Mouse (Mus musculus) kidney, adult 2 months (tissue): ENCODE results near the gene Ppp1r1b. TPM values are rescaled to one million over a fixed set of nuclear protein-coding genes. Genes with fewer than 3 reads are reported as not detected.
"Not testable (repeated sequence)": the region's sequence is repeated elsewhere in the genome, so short reads cannot be mapped to it uniquely, and the experiment has no call there.

Source experiments
- DNase-seq: peaks from one replicate; pipeline ENCODE4 v3.0.0; 2021
- H3K27ac ChIP-seq: fragments of 200-500 bp; 2 replicates; pipeline ENCODE4 v1.5.1; 2012; ENCODE audit warnings: low read depth, low read length, control low read depth, inconsistent platforms; ENCODE audit not compliant: insufficient read depth
- H3K27me3 ChIP-seq: fragments of 200-500 bp; replicated peaks from 2 replicates; pipeline ENCODE4 v1.6.1; 2012; ENCODE audit warnings: mild to moderate bottlenecking, moderate library complexity, low read length, inconsistent platforms; ENCODE audit not compliant: control insufficient read depth, insufficient read depth
- H3K36me3 ChIP-seq: fragments of 200-500 bp; 2 replicates; pipeline ENCODE4 v1.6.1; 2012; ENCODE audit warnings: mild to moderate bottlenecking, moderate library complexity, low read length, inconsistent platforms; ENCODE audit not compliant: control insufficient read depth, insufficient read depth
- H3K4me1 ChIP-seq: fragments of 200-500 bp; 2 replicates; pipeline ENCODE4 v1.6.1; 2011; ENCODE audit warnings: low read length; ENCODE audit not compliant: control insufficient read depth, insufficient read depth
- H3K4me3 ChIP-seq: fragments of 200-500 bp; 2 replicates; pipeline ENCODE4 v1.5.1; 2011; ENCODE audit warnings: mild to moderate bottlenecking, low read depth, low read length, control low read depth; ENCODE audit not compliant: insufficient read depth
- CTCF ChIP-seq: fragments of 200-500 bp; conservative IDR thresholded peaks from 2 replicates; pipeline ENCODE4 v1.5.1; 2011; ENCODE audit warnings: low read depth, mild to moderate bottlenecking, control low read depth, low read length, moderate library complexity, mixed read lengths; ENCODE audit not compliant: insufficient read depth, insufficient read length
- POLR2A ChIP-seq: fragments of 200-500 bp; IDR thresholded peaks from one replicate; pipeline ENCODE4 v1.6.1; 2011; ENCODE audit warnings: low read depth, low read length, control low read depth
- WGBS: fragments of 180-500 bp; shearing (Covaris S2); methylation state at CpG from one replicate; pipeline ENCODE4 v1.1.7; 2018; 5-methylcytosine and 5-hydroxymethylcytosine counted together
- polyA plus RNA-seq: library from polyadenylated mRNA; depleted of rRNA; stranded (reverse); fragments of >200 nt; gene quantifications from 2 replicates; pipeline ENCODE4 v1.2.3, GENCODE M21; 2012

The Ppp1r1b gene
- polyA plus RNA-seq, 1 experiment: 94.6 TPM

DNA sequence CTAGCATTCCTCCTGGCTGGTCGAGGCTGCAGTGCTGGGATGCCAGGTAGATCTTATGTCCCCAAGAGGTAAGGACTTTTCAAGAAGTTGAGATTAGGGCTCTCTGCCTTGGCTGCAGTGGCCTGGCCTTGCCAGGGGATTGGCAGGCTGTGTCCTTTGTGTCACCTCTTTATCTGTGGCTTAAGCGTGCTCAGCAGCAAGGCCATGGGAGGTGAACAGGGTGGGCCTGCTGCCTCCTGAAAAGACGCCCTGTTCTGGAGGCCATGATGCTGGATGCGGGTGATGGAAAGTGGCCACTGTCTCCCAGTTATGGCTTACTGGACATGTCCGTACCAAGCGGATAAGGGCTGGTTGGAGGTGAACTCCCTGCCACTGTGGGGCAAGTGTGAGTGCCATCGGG lies 31.2 kb downstream of the Ppp1r1b start:
- DNase-seq: no peak
- WGBS: 79% methylated on average over 7 of the region's 7 CpGs
- H3K4me3 ChIP-seq: no peak overlapping the region
- H3K36me3 ChIP-seq: no peaks in the 10 kb centered on the region; the same call in 1 of the 2 replicates
- no peaks in the 10 kb centered on the region for H3K27me3 ChIP-seq
- H3K27ac ChIP-seq: no peak overlapping the region
- 0 out of 2 replicates have a peak, but pooled peaks cover 5% of the 10 kb centered on the region for H3K4me1 ChIP-seq
- TF ChIP-seq CTCF: no peak
- no peak for TF ChIP-seq POLR2A

- H3K27ac ChIP-seq: peak overlapping the region; percentile 17
- no peaks in the 10 kb centered on the region; the same call in 1 of the 2 replicates for H3K36me3 ChIP-seq
- 0 out of 2 replicates have a peak, but pooled peaks cover 5% of the 10 kb centered on the region for H3K4me1 ChIP-seq
- H3K4me3 ChIP-seq: no peak overlapping the region
- 63% methylated on average over 6 of the region's 6 CpGs for WGBS
- peak; percentile 68 for DNase-seq
- no peak for TF ChIP-seq CTCF
- no peak for TF ChIP-seq POLR2A
- H3K27me3 ChIP-seq: no peaks in the 10 kb centered on the region
Observed at GRCm38 (mm10) chr11:98380106-98380505, 31.9 kb downstream of the Ppp1r1b start.

GRCm38 (mm10) chr11:98381651-98382050 lies 33.4 kb downstream of the Ppp1r1b start:
- no peaks in the 10 kb centered on the region for H3K27me3 ChIP-seq
- H3K36me3 ChIP-seq: no peaks in the 10 kb centered on the region
- TF ChIP-seq POLR2A: no peak
- TF ChIP-seq CTCF: no peak
- no peak overlapping the region for H3K4me3 ChIP-seq
- 0 out of 2 replicates have a peak, but pooled peaks cover 5% of the 10 kb centered on the region for H3K4me1 ChIP-seq
- 94% methylated on average over 2 of the region's 2 CpGs for WGBS
- no peak overlapping the region for H3K27ac ChIP-seq
- DNase-seq: no peak

- not testable (repeated sequence) for H3K27ac ChIP-seq, H3K4me1 ChIP-seq, DNase-seq, H3K4me3 ChIP-seq, H3K36me3 ChIP-seq, H3K27me3 ChIP-seq
- 46% methylated on average over 2 of the region's 2 CpGs for WGBS
Observed at GRCm38 (mm10) chr11:98382405-98382804, 34.2 kb downstream of the Ppp1r1b start.

DNA sequence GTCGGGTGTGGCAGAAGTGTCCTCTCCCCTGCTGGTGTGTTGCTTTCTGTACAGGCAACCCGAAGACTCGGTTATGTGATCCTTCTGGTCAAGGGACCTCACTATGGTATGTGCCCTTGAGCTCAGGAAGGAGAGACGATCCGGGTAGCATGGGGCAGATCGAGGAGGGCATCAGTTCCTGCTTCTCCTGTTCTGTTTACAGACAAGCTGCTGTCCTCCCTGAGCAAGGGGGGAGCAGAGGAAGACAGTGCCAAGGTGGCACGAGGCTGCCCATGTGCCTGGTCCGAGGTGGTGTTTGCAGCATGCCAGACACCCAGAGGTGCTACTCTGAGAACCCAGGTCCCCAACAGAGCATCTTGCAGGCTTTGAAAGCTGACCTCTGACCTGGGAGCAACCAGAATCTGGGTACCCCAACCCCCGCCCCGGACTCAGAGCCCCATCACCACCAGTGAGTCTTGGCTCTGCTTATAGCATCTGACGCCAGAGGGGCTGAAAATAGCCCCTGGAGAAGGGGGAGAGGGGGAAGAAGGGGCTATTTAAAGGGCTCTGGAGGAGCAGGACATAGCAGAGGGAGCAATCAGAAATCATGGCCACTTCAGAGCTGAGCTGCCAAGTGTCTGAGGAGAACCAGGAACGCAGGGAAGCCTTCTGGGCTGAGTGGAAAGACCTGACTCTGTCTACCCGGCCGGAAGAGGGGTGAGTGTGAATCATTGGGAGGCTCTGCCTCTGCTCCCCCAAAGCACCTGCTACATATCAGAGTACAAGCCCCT lies 35.2 kb downstream of the Ppp1r1b start, which contains the start of gene Tcap:
Tcap (plus strand) TSS at position 551 of the 770 bp plus-strand sequence.
- no peaks in the 10 kb centered on the region for H3K27me3 ChIP-seq
- 53% methylated on average over 14 of the region's 14 CpGs for WGBS

DNA sequence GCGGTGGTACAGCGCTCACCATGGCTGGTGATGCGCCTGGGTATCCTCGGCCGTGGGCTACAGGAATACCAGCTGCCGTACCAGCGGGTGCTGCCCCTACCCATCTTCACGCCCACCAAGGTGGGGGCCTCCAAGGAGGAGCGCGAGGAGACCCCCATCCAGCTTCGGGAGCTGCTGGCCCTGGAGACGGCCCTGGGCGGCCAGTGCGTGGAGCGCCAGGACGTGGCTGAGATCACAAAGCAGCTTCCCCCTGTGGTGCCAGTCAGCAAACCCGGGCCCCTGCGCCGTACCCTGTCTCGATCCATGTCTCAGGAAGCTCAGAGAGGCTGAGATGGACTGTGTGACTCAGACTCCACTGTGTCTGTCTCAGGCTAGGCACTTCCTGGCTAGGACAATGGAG lies 36.0 kb downstream of the Ppp1r1b start:
- no peak overlapping the region for H3K27ac ChIP-seq
- no peak for DNase-seq
- no peaks in the 10 kb centered on the region for H3K27me3 ChIP-seq
- H3K4me3 ChIP-seq: no peak overlapping the region
- TF ChIP-seq CTCF: no peak
- TF ChIP-seq POLR2A: no peak
- 86% methylated on average over 20 of the region's 20 CpGs for WGBS
- H3K4me1 ChIP-seq: 0 out of 2 replicates have a peak, but pooled peaks cover 5% of the 10 kb centered on the region
- no peaks in the 10 kb centered on the region for H3K36me3 ChIP-seq

More for the DNA sequence above, 35.2 kb downstream of the Ppp1r1b start, which contains the start of gene Tcap:
- Histone ChIP-seq H3K4me1 (0 out of 2 replicates have a peak, but pooled peaks cover 5% of the 10 kb centered on the region), H3K36me3 (no peaks in the 10 kb centered on the region), H3K27ac (no peak within 1 kb of the TSS), H3K4me3 (no peak within 1 kb of the TSS)
- no peak for TF ChIP-seq POLR2A
- TF ChIP-seq CTCF: no peak
- DNase-seq: no peak
